Mouse (Mus musculus) forebrain, embryonic 16.5 days (tissue): ENCODE results near the gene Tardbp. TPM values are rescaled to one million over a fixed set of nuclear protein-coding genes. Genes with fewer than 3 reads are reported as not detected.
A peak's percentile ranks its signal among the peaks of the same experiment; 100 is the strongest.

Experiments
- ATAC-seq: fragments of 200-750 bp; cut with Nextera tagmentation; 2 replicates; pipeline ENCODE4 v1.8.0; 2017; ENCODE audit warnings: mild to moderate bottlenecking, moderate library complexity
- H3K27ac ChIP-seq: fragments of 300-500 bp; sonication (generic); 2 replicates; pipeline ENCODE4 v1.5.1; 2014; ENCODE audit warnings: low read length, control low read depth
- H3K27me3 ChIP-seq: fragments of 300-500 bp; sonication (generic); replicated peaks from 2 replicates; pipeline ENCODE4 v1.6.1; 2014; ENCODE audit warnings: low read length; ENCODE audit not compliant: control insufficient read depth, insufficient read depth
- H3K36me3 ChIP-seq: fragments of 300-500 bp; sonication (generic); 2 replicates; pipeline ENCODE4 v1.6.1; 2014; ENCODE audit not compliant: control insufficient read depth, insufficient read depth
- H3K4me1 ChIP-seq: fragments of 300-500 bp; sonication (generic); replicated peaks from 2 replicates; pipeline ENCODE4 v1.6.1; 2014; ENCODE audit warnings: low read length; ENCODE audit not compliant: control insufficient read depth, insufficient read depth
- H3K4me2 ChIP-seq: fragments of 300-500 bp; sonication (generic); 2 replicates; pipeline ENCODE4 v1.6.1; 2014; ENCODE audit warnings: mild to moderate bottlenecking, low read length, control low read depth
- H3K4me3 ChIP-seq: fragments of 300-500 bp; sonication (generic); replicated peaks from 2 replicates; pipeline ENCODE4 v1.5.1; 2014; ENCODE audit warnings: mild to moderate bottlenecking, low read length, control low read depth
- H3K9ac ChIP-seq: fragments of 300-500 bp; sonication (generic); replicated peaks from 2 replicates; pipeline ENCODE4 v1.6.1; 2014; ENCODE audit warnings: low read depth, low read length, control low read depth
- H3K9me3 ChIP-seq: fragments of 300-500 bp; sonication (generic); 2 replicates; pipeline ENCODE4 v1.6.1; 2016; ENCODE audit warnings: low read length; ENCODE audit not compliant: control insufficient read depth
- WGBS: fragments of 180-500 bp; shearing (Covaris S2); extraction: QIAGEN DNeasy Blood & Tissue Kit; methylation state at CpG from one replicate; pipeline ENCODE4 v1.1.7; 2014; 5-methylcytosine and 5-hydroxymethylcytosine counted together
- polyA plus RNA-seq: library from polyadenylated mRNA; unstranded; fragments of >200 nt; fragmentation: Nextera tagmentation; extraction: Ambion mirVana; gene quantifications from 2 replicates; pipeline ENCODE4 v1.2.1, GENCODE M21; 2015

Tardbp gene
- polyA plus RNA-seq, 1 experiment from 2014 or later: 277 TPM

DNA sequence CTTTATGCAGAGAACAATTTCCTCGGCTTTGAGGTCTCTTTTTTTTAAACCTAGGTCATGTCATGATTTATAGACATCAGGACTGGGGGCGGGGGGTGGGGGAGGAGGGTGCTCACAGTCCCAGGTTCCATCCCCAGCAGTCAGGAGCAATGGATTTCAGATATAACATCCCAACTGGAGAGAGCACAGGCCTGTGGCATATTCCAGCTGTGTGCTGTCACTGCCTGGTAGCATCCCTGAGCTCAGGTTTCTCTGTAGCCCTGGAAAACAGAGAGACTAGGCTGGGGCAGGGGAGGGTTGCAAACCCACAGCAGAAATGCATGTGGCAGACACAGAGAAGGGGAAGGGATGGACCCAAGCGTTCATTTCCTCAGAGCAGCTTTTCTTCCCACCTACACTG, 33.4 kb upstream of the Tardbp start:
- H3K4me3 ChIP-seq: no peak overlapping the region
- H3K4me1 ChIP-seq: peaks cover 2% of the 10 kb centered on the region; the same call in 1 of the 2 replicates
- ATAC-seq: no peak
- no peak overlapping the region for H3K27ac ChIP-seq
- H3K27me3 ChIP-seq: no peaks in the 10 kb centered on the region
- 73% methylated on average over 3 of the region's 3 CpGs for WGBS
- no peaks in the 10 kb centered on the region for H3K36me3 ChIP-seq
- H3K9me3 ChIP-seq: no peaks in the 10 kb centered on the region
- no peak overlapping the region for H3K9ac ChIP-seq
- no peak overlapping the region for H3K4me2 ChIP-seq

DNA sequence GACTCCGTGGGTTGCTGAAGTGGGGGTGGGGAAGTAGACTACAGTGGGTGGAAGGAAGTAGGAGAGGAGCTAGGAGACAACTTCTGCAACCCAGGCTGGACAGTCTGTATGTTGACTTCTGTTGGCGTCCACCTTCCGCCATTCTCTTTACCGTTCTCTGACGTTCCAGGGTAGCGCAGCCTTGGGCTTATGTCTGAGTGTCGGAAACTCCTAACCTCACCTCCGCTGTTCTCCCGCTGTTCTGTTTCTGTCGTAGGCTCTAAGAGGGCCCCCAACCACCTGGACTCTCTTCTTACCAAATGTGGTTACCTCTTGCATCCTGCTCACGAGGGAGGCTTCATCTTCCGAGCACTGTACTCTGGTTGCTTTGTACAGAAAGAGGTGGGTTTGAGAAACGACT, 31.0 kb upstream of the Tardbp start:
- H3K4me1 ChIP-seq: peaks cover 2% of the 10 kb centered on the region; the same call in 1 of the 2 replicates
- no peak overlapping the region for H3K27ac ChIP-seq
- ATAC-seq: no peak
- no peak overlapping the region for H3K9ac ChIP-seq
- no peaks in the 10 kb centered on the region for H3K27me3 ChIP-seq
- no peak overlapping the region for H3K4me2 ChIP-seq
- H3K9me3 ChIP-seq: no peaks in the 10 kb centered on the region
- H3K4me3 ChIP-seq: no peak overlapping the region
- H3K36me3 ChIP-seq: no peaks in the 10 kb centered on the region
- 92% methylated on average over 13 of the region's 13 CpGs for WGBS

DNA sequence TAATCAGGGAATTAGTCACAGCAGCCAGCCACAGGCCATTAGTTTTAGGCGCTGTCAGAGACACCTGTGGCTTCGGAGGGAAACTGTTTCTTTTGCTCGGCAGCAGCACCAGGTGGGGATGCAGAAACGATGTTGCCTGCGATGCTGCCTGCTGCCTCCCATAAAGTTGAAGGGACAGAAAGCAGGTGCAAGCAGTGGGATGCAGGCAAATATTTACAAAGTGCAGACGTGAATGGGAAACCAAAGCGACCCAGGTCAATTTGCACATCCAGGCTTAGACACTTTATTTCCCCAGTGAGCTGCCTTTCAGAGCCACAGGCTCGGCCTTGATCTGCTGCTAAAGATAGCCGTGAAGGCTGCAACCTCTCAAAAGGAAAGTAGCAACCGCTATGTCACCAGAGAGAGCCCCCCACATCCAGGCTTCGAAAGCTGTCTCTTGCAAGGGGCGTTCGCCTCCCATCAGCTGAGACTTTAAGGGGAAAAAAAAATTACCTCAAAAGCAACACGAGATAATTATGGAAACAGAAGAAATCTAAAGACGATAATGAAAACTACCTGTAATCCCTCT, 30.0 kb upstream of the Tardbp start:
- Histone ChIP-seq H3K4me1 (no peaks in the 10 kb centered on the region), H3K36me3 (no peaks in the 10 kb centered on the region), H3K9me3 (no peaks in the 10 kb centered on the region), H3K27ac (no peak overlapping the region), H3K4me3 (no peak overlapping the region), H3K27me3 (no peaks in the 10 kb centered on the region), H3K4me2 (no peak overlapping the region), H3K9ac (no peak overlapping the region)
- no peak for ATAC-seq
- 51% methylated on average over 15 of the region's 15 CpGs for WGBS

DNA sequence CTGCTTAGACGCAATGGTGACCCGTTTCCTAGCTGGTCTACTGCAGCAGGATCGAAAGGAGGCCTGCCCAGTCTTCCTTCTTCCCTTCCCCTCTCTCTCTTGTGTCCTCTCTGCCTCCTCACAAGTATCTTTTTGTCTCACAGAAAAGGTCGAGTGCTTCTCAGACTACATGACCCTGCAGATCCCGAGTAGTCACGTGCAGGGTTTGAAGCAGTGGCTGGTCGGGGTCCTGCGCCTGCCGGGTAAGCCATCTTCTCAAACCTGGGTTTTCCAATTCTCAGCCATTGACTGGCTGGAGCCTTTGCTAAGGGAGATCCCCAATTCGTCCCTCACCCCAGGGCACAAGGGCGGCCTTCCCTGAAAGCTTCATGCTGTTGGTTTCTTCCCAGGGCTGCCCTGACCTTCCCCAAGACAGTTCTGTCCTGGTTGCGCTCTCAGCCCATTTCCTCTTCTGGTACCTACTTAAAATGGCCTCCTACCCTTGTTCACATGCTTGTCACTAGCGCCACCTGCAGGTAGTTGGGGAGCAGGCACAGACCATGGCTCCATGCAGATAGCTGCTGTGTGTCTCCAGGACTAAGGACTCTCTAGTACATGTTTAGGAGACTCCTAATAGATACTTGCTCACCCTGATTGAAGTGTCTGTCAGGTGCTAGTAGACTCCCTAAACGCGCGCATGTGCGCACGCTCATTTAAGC, 28.0 kb upstream of the Tardbp start:
- 86% methylated on average over 18 of the region's 18 CpGs for WGBS
- ATAC-seq: no peak
- no peak overlapping the region for H3K4me2 ChIP-seq

DNA sequence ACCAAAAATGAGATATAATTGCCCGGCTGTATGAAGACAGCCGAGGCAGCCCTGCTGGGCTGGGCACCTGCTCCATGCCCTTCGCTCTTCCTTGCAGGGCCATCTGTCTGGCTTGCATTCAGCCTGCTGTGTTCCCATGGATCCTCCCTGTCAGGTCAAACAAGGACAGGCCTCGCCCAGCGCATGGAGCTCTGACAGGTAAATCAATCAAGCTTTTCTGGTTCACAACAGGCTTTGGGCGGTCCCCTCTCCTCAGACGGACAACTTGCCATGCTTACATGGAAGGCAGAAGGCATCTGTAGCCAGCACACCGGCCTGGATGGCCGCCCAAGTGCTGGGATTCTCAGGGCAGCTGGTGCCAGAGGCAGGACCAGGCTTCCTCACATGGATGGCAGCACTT, 24.2 kb upstream of the Tardbp start:
- H3K9ac ChIP-seq: no peak overlapping the region
- 70% methylated on average over 9 of the region's 9 CpGs for WGBS
- no peak for ATAC-seq

More for the DNA sequence above, 28.0 kb upstream of the Tardbp start:
- H3K27ac ChIP-seq: no peak overlapping the region
- H3K9me3 ChIP-seq: no peaks in the 10 kb centered on the region
- H3K4me3 ChIP-seq: no peak overlapping the region
- no peak overlapping the region for H3K9ac ChIP-seq
- H3K36me3 ChIP-seq: no peaks in the 10 kb centered on the region
- H3K27me3 ChIP-seq: no peaks in the 10 kb centered on the region
- H3K4me1 ChIP-seq: 0 out of 2 replicates have a peak, but pooled peaks cover 2% of the 10 kb centered on the region

DNA sequence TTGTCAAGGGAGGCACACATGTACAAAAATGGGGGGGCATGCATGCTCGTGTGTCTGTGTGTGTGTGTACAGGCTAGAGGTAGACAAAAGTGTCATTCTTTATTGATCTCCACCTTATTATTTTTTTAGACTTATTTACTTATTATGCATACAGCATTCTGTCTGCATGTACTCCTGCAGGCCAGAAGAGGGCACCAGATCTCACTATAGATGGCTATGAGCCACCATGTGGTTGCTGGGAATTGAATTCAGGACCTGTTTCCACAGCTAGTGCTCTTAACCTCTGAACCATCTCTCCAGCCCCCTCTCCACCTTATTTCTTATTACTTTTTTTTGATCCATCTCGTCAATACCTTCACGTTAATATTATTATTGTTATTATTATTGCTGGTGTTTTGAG, 22.5 kb upstream of the Tardbp start:
- Histone ChIP-seq H3K9ac (no peak overlapping the region), H3K9me3 (no peaks in the 10 kb centered on the region), H3K27me3 (no peaks in the 10 kb centered on the region), H3K4me2 (no peak overlapping the region), H3K4me3 (no peak overlapping the region), H3K36me3 (no peaks in the 10 kb centered on the region), H3K27ac (no peak overlapping the region), H3K4me1 (peaks cover 2% of the 10 kb centered on the region; the same call in 1 of the 2 replicates)
- WGBS: 69% methylated on average over 3 of the region's 3 CpGs
- no peak for ATAC-seq

More for the DNA sequence above, 24.2 kb upstream of the Tardbp start:
- Histone ChIP-seq H3K4me2 (no peak overlapping the region), H3K27ac (no peak overlapping the region), H3K27me3 (no peaks in the 10 kb centered on the region), H3K4me1 (0 out of 2 replicates have a peak, but pooled peaks cover 2% of the 10 kb centered on the region), H3K4me3 (no peak overlapping the region), H3K9me3 (no peaks in the 10 kb centered on the region), H3K36me3 (no peaks in the 10 kb centered on the region)

DNA sequence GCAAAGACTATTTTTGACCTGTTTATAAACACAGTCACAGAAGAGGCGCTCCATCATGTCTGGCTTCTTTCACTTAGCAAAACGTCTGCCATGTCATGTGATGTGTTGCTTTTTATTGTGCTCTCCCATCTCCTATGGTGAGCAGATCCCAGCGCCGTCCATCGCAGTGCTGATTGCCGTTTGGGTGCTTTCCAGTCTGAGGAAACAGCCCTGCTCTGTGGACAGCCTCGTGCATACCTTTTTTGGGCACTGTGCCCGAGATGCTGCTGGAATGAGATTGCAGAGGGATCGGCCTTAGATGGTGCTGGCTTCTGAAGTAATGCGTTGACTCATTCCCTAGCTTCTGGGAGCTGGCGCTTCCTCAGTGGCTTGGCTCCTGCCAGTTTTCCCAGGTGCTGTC, 19.8 kb upstream of the Tardbp start:
- H3K27ac ChIP-seq: no peak overlapping the region
- ATAC-seq: no peak
- H3K36me3 ChIP-seq: no peaks in the 10 kb centered on the region
- H3K4me2 ChIP-seq: no peak overlapping the region
- H3K9ac ChIP-seq: no peak overlapping the region
- H3K27me3 ChIP-seq: no peaks in the 10 kb centered on the region
- H3K4me1 ChIP-seq: peaks cover 8% of the 10 kb centered on the region; the same call in 1 of the 2 replicates
- H3K9me3 ChIP-seq: no peaks in the 10 kb centered on the region
- WGBS: 48% methylated on average over 11 of the region's 11 CpGs
- no peak overlapping the region for H3K4me3 ChIP-seq

DNA sequence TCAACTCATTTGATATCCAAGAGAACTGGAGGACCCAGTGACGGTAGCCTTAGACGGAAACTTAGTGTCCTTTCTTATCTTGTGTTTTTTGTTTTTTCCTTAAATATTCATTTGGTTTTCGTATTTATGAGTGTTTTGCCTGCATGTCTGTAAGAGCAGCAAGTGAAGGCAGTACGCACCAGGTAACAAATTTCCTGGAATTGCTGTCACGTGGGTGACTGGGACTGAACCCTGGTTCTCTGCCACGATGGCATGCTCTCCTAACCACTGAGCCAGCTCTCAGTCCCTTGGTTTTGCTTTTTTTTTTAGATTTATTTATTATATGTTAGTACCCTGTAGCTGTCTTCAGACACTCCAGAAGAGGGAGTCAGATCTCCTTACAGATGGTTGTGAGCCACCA, 18.1 kb upstream of the Tardbp start:
- H3K4me2 ChIP-seq: no peak overlapping the region
- peaks cover 5% of the 10 kb centered on the region; the same call in 1 of the 2 replicates for H3K4me1 ChIP-seq
- no peak for ATAC-seq
- no peaks in the 10 kb centered on the region for H3K9me3 ChIP-seq
- WGBS: 83% methylated on average over 6 of the region's 6 CpGs
- H3K9ac ChIP-seq: no peak overlapping the region
- no peaks in the 10 kb centered on the region for H3K36me3 ChIP-seq
- H3K27ac ChIP-seq: no peak overlapping the region
- no peaks in the 10 kb centered on the region for H3K27me3 ChIP-seq
- no peak overlapping the region for H3K4me3 ChIP-seq

DNA sequence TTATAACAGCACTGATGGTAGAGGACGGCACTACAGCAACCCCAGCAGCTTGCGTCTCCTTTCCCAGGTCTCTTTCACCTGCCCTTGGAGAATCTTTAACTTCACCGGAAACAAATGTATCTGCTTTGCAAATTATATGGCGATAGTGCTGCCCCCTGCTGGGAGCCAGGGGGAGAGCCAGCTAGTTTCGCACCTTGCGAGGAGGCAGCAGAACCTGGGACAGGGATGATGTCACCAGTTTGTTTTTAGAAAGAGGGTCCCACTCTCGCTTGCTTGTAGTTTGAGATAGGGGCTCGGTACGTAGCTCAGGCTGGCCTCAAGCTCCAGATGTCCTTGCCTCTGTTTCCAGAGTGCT, 17.3 kb upstream of the Tardbp start:
- ATAC-seq: no peak
- 8% methylated on average over 9 of the region's 9 CpGs for WGBS
- no peaks in the 10 kb centered on the region for H3K27me3 ChIP-seq
- H3K4me2 ChIP-seq: peak overlapping the region; percentile 4
- no peak overlapping the region for H3K27ac ChIP-seq
- H3K4me3 ChIP-seq: no peak overlapping the region
- H3K36me3 ChIP-seq: no peaks in the 10 kb centered on the region
- peaks cover 5% of the 10 kb centered on the region; the same call in 1 of the 2 replicates for H3K4me1 ChIP-seq
- H3K9me3 ChIP-seq: no peaks in the 10 kb centered on the region
- no peak overlapping the region for H3K9ac ChIP-seq
